Mouse (Mus musculus) kidney, embryonic 16.5 days (tissue): ENCODE data around the gene Cdk17. TPM values are rescaled to one million over a fixed set of nuclear protein-coding genes. Genes with fewer than 3 reads are reported as not detected.

ENCODE experiments used
- ATAC-seq: fragments of 200-750 bp; cut with Nextera tagmentation; 2 replicates; pipeline ENCODE4 v1.8.0; 2017; ENCODE audit warnings: moderate TSS enrichment; ENCODE audit not compliant: low FRiP score, low TSS enrichment
- H3K27ac ChIP-seq: fragments of 300-500 bp; sonication (generic); 2 replicates; pipeline ENCODE4 v1.5.1; 2014; ENCODE audit warnings: low read length
- H3K27me3 ChIP-seq: fragments of 300-500 bp; sonication (generic); 2 replicates; pipeline ENCODE4 v1.6.1; 2014; ENCODE audit warnings: low read length, control low read depth, mixed read lengths; ENCODE audit not compliant: insufficient read depth
- H3K36me3 ChIP-seq: fragments of 300-500 bp; sonication (generic); 2 replicates; pipeline ENCODE4 v1.6.1; 2014; ENCODE audit warnings: low read length, control low read depth, mixed read lengths; ENCODE audit not compliant: insufficient read depth
- H3K4me1 ChIP-seq: fragments of 300-500 bp; sonication (generic); 2 replicates; pipeline ENCODE4 v1.6.1; 2014; ENCODE audit warnings: low read length, control low read depth, mixed read lengths; ENCODE audit not compliant: insufficient read depth
- H3K4me2 ChIP-seq: fragments of 300-500 bp; sonication (generic); replicated peaks from 2 replicates; pipeline ENCODE4 v1.6.1; 2014; ENCODE audit warnings: low read depth, low read length
- H3K4me3 ChIP-seq: fragments of 300-500 bp; sonication (generic); 2 replicates; pipeline ENCODE4 v1.5.1; 2014; ENCODE audit warnings: mild to moderate bottlenecking, low read length
- H3K9ac ChIP-seq: fragments of 300-500 bp; sonication (generic); replicated peaks from 2 replicates; pipeline ENCODE4 v1.6.1; 2014; ENCODE audit warnings: low read length
- H3K9me3 ChIP-seq: fragments of 300-500 bp; sonication (generic); 2 replicates; pipeline ENCODE4 v1.6.1; 2016; ENCODE audit warnings: low read length, control low read depth
- WGBS: fragments of 180-500 bp; shearing (Covaris S2); extraction: QIAGEN DNeasy Blood & Tissue Kit; methylation state at CpG from one replicate; pipeline ENCODE4 v1.1.7; 2014; 5-methylcytosine and 5-hydroxymethylcytosine counted together
- polyA plus RNA-seq: library from polyadenylated mRNA; unstranded; fragments of >200 nt; fragmentation: Nextera tagmentation; extraction: Ambion mirVana; gene quantifications from 2 replicates; pipeline ENCODE4 v1.2.1, GENCODE M21; 2015

Gene Cdk17
- polyA plus RNA-seq, 1 experiment from 2014 or later: 12.8 TPM

DNA sequence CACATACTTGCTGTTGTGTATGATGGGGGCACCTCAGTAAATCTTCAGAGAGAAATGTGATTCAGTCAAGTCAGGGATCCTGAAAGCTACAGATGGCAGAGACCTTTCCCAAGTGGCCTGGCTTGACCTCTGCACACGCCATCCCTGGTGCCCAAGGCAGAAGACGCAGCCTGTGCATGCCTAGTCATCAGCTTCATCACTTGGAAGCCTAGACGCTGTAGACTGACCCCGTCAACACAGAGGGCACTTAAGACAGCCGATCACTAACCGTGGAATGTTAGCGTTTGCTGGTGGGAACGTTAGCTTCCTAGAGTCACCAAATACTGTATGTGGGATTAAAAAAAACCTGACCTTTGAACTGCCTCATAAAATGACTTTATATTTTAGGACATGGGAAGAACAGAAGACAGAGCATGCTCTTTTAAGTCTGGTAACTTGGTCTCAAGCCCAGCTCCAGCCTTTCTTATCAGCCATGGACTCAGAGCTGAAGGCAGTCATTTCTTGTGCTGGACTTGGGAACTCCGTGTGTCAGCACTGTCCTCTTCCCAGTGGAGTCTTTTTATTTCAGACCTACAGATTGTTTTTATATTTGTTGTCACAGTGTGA is 78.6 kb downstream of the Cdk17 start:
- ATAC-seq: peak; percentile 59
- Histone ChIP-seq H3K36me3 (peaks cover 20% of the 10 kb centered on the region), H3K4me3 (no peak overlapping the region), H3K9me3 (no peaks in the 10 kb centered on the region), H3K9ac (no peak overlapping the region), H3K27me3 (no peaks in the 10 kb centered on the region), H3K27ac (0 out of 2 replicates have a peak overlapping the region, but pooled peaks have one; percentile 24), H3K4me2 (no peak overlapping the region), H3K4me1 (peaks cover 21% of the 10 kb centered on the region)
- WGBS: 31% methylated on average over 9 of the region's 9 CpGs

GRCm38 (mm10) chr10:93242208-93242607 is 81.5 kb downstream of the Cdk17 start:
- Histone ChIP-seq H3K27me3 (no peaks in the 10 kb centered on the region), H3K9me3 (no peaks in the 10 kb centered on the region), H3K4me2 (no peak overlapping the region), H3K4me3 (no peak overlapping the region), H3K9ac (no peak overlapping the region), H3K36me3 (peaks cover 15% of the 10 kb centered on the region), H3K4me1 (peaks cover 25% of the 10 kb centered on the region), H3K27ac (peak overlapping the region; percentile 23; the same call in 1 of the 2 replicates)
- ATAC-seq: no peak
- 18% methylated on average over 3 of the region's 3 CpGs for WGBS

- Histone ChIP-seq H3K4me2 (no peak overlapping the region), H3K9ac (no peak overlapping the region), H3K27ac (no peak overlapping the region), H3K9me3 (no peaks in the 10 kb centered on the region), H3K27me3 (no peaks in the 10 kb centered on the region), H3K4me1 (peaks cover 32% of the 10 kb centered on the region), H3K4me3 (no peak overlapping the region), H3K36me3 (peaks cover 14% of the 10 kb centered on the region)
- no peak for ATAC-seq
- WGBS: 14% methylated on average over 5 of the region's 5 CpGs
These were observed 82.2 kb downstream of the Cdk17 start for GRCm38 (mm10) chr10:93242861-93243260.

GRCm38 (mm10) chr10:93244209-93244705 is 83.6 kb downstream of the Cdk17 start:
- Histone ChIP-seq H3K36me3 (peaks cover 15% of the 10 kb centered on the region), H3K4me1 (peaks cover 33% of the 10 kb centered on the region), H3K4me3 (no peak overlapping the region), H3K27ac (no peak overlapping the region), H3K9me3 (no peaks in the 10 kb centered on the region), H3K4me2 (no peak overlapping the region), H3K9ac (no peak overlapping the region), H3K27me3 (no peaks in the 10 kb centered on the region)
- no peak for ATAC-seq
- WGBS: 66% methylated on average over 10 of the region's 10 CpGs

GRCm38 (mm10) chr10:93246185-93246920 is 85.7 kb downstream of the Cdk17 start:
- no peak for ATAC-seq
- WGBS: 91% methylated on average over 7 of the region's 7 CpGs

GRCm38 (mm10) chr10:93247422-93247821 is 86.7 kb downstream of the Cdk17 start:
- ATAC-seq: no peak
- H3K36me3 ChIP-seq: peaks cover 12% of the 10 kb centered on the region; the same call in 1 of the 2 replicates
- WGBS: 77% methylated on average over 12 of the region's 12 CpGs
- H3K27ac ChIP-seq: peak overlapping the region; percentile 35
- no peak overlapping the region for H3K9ac ChIP-seq
- peaks cover 34% of the 10 kb centered on the region for H3K4me1 ChIP-seq
- H3K27me3 ChIP-seq: no peaks in the 10 kb centered on the region
- no peak overlapping the region for H3K4me2 ChIP-seq
- no peaks in the 10 kb centered on the region for H3K9me3 ChIP-seq
- H3K4me3 ChIP-seq: no peak overlapping the region

More at GRCm38 (mm10) chr10:93246185-93246920, 85.7 kb downstream of the Cdk17 start:
- no peaks in the 10 kb centered on the region for H3K9me3 ChIP-seq
- no peak overlapping the region for H3K4me2 ChIP-seq
- 0 out of 2 replicates have a peak, but pooled peaks cover 13% of the 10 kb centered on the region for H3K36me3 ChIP-seq
- peaks cover 40% of the 10 kb centered on the region for H3K4me1 ChIP-seq
- no peak overlapping the region for H3K9ac ChIP-seq
- H3K4me3 ChIP-seq: no peak overlapping the region
- H3K27ac ChIP-seq: no peak overlapping the region
- H3K27me3 ChIP-seq: no peaks in the 10 kb centered on the region

GRCm38 (mm10) chr10:93247902-93248301 is 87.2 kb downstream of the Cdk17 start:
- Histone ChIP-seq H3K4me1 (peaks cover 31% of the 10 kb centered on the region), H3K4me3 (no peak overlapping the region), H3K27ac (peak overlapping the region; percentile 35), H3K4me2 (no peak overlapping the region), H3K27me3 (no peaks in the 10 kb centered on the region), H3K9me3 (no peaks in the 10 kb centered on the region), H3K9ac (no peak overlapping the region), H3K36me3 (peaks cover 17% of the 10 kb centered on the region; the same call in 1 of the 2 replicates)
- ATAC-seq: peak; percentile 77; the same call in 1 of the 2 replicates
- WGBS: 30% methylated on average over 6 of the region's 6 CpGs

GRCm38 (mm10) chr10:93248416-93248815 is 87.7 kb downstream of the Cdk17 start:
- Histone ChIP-seq H3K4me1 (peaks cover 30% of the 10 kb centered on the region), H3K36me3 (peaks cover 22% of the 10 kb centered on the region; the same call in 1 of the 2 replicates), H3K9ac (no peak overlapping the region), H3K9me3 (no peaks in the 10 kb centered on the region), H3K4me2 (no peak overlapping the region), H3K4me3 (no peak overlapping the region), H3K27me3 (no peaks in the 10 kb centered on the region), H3K27ac (no peak overlapping the region)
- WGBS: 85% methylated on average over 8 of the region's 8 CpGs
- no peak for ATAC-seq

DNA sequence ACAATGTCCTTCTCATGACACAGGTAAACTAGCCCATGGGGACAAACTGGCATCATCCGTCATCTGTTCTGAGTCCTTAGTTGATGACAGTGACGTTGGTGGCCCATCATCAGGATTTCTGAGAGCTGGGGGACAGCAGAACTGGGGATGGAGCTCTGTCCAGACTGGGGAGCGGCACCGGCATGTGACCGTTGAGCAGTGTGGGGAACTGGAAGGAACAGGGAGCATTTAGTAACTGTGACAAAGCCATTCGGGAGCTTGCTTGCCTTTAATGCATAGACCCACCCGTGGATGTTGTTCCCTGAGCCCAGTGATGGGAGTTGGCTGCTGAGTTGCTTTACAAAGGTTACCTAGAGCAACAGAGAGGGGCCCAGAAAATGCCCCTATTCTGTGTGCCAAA is 89.2 kb downstream of the Cdk17 start:
- WGBS: 81% methylated on average over 7 of the region's 7 CpGs
- Histone ChIP-seq H3K27ac (no peak overlapping the region), H3K9me3 (no peaks in the 10 kb centered on the region), H3K4me2 (no peak overlapping the region), H3K36me3 (peaks cover 22% of the 10 kb centered on the region; the same call in 1 of the 2 replicates), H3K4me1 (peaks cover 24% of the 10 kb centered on the region), H3K4me3 (no peak overlapping the region), H3K9ac (no peak overlapping the region), H3K27me3 (no peaks in the 10 kb centered on the region)
- no peak for ATAC-seq
